10 mouse cellular contexts compared by ENCODE assay signal in genomic region chr9:50593544-50593943, GRCm38 (mm10). TPM values are rescaled to one million over a fixed set of nuclear protein-coding genes. Genes with fewer than 3 reads are reported as not detected.
A peak's percentile ranks its signal among the peaks of the same experiment; 100 is the strongest.
DNase-seq lines count a peak whose midpoint lies in the region; ATAC-seq and TF ChIP-seq lines count a peak whose summit lies in the region.
"Had no signal": no experiment of that assay in that cellular context is flagged by ENCODE, and none has a peak within 500 bp of the region (broad histone marks: within the 10 kb centered on the region; RNA-seq: fewer than 3 reads in every experiment).

No protein-coding gene starts in this region.

- 0 out of 2 replicates have a peak, but pooled peaks cover 6% of the 10 kb centered on the region for H3K4me1 ChIP-seq in kidney, postnatal 0 days (replicated peaks; ENCODE audit: insufficient read depth, low read length)
- H3K4me1 ChIP-seq in CH12.LX (ENCODE audit: control insufficient read depth in 1 of 2, insufficient read depth in 2 of 2) = peaks cover 5 to 14% of the 10 kb centered on the region in 2 experiments
- H3K4me1 ChIP-seq in spleen, adult 2 months (ENCODE audit: control insufficient read depth, insufficient read depth, insufficient read length) = 0 out of 2 replicates have a peak, but pooled peaks cover 2% of the 10 kb centered on the region

- no peak for TF ChIP-seq EP300 in CH12.LX (IDR thresholded peaks at IDR 0.05; ENCODE audit: low read length)

- ATAC-seq in kidney, postnatal 0 days (replicated peaks; ENCODE audit: low FRiP score, low read depth) = no peak

- H3K4me2 ChIP-seq in kidney, postnatal 0 days (ENCODE audit: low read length) = no peak overlapping the region
- no peak overlapping the region for H3K4me2 ChIP-seq in CH12.LX (ENCODE audit: insufficient read depth, low read depth, poor library complexity, severe bottlenecking)

- H3K36me3 ChIP-seq in kidney, postnatal 0 days (ENCODE audit: insufficient read depth, low read length) = peaks cover 28% of the 10 kb centered on the region
- H3K36me3 ChIP-seq in CH12.LX (replicated peaks in 1 of 2; ENCODE audit: control insufficient read depth in 1 of 2, insufficient read depth in 1 of 2, low read length in 1 of 2) = peaks cover 32 to 41% of the 10 kb centered on the region in 2 experiments
- H3K36me3 ChIP-seq in spleen, adult 2 months (ENCODE audit: control insufficient read depth, insufficient read depth, low read length) = peaks cover 25% of the 10 kb centered on the region

- TF ChIP-seq CTCF in kidney, postnatal 0 days (IDR thresholded peaks at IDR 0.05; ENCODE audit: low read depth) = peak; percentile 65
- peak; percentile 29 to 77; a peak in 3 of 4 replicates for TF ChIP-seq CTCF in CH12.LX (conservative IDR thresholded peaks at IDR 0.05 in 1 of 2, IDR thresholded peaks at IDR 0.05 in 1 of 2; ENCODE audit: low read depth in 2 of 2, low read length in 2 of 2)
- no peak; the same call in 1 of the 2 replicates for TF ChIP-seq CTCF in spleen, adult 2 months (IDR thresholded peaks at IDR 0.05; ENCODE audit: extremely low read depth, insufficient read depth, insufficient read length, insufficient replicate concordance)

- H3K4me3 ChIP-seq in kidney, postnatal 0 days (replicated peaks; ENCODE audit: low read depth, low read length) = no peak overlapping the region
- no peak overlapping the region for H3K4me3 ChIP-seq in CH12.LX (replicated peaks in 1 of 3; ENCODE audit: low read depth in 2 of 3, low read length in 2 of 3, poor library complexity in 1 of 3)
- no peak overlapping the region for H3K4me3 ChIP-seq in spleen, adult 2 months (ENCODE audit: extremely low read depth, insufficient read depth, insufficient read length)

- no peak overlapping the region for H3K27ac ChIP-seq in kidney, postnatal 0 days
- no peak overlapping the region for H3K27ac ChIP-seq in CH12.LX (ENCODE audit: insufficient read depth, low read depth)
- H3K27ac ChIP-seq in spleen, adult 2 months (ENCODE audit: insufficient read depth, low read length) = no peak overlapping the region
- H3K27ac ChIP-seq: macrophage had no signal

- no peak overlapping the region for H3K9ac ChIP-seq in kidney, postnatal 0 days (ENCODE audit: low read depth, low read length)
- H3K9ac ChIP-seq in CH12.LX (ENCODE audit: insufficient read depth, low read depth) = no peak overlapping the region

- dilution Hi-C loops in CH12.LX (cut with MboI; ENCODE audit: extremely low pct_ligation_motif_present, extremely low pct_unique_long_range_greater_than_20kb, low sequenced_read_pairs) = no loop called here

- TF ChIP-seq POLR2A in CH12.LX (IDR thresholded peaks at IDR 0.05; ENCODE audit: low read depth, low read length) = no peak
- no peak for TF ChIP-seq POLR2A in spleen, adult 2 months (IDR thresholded peaks at IDR 0.05; ENCODE audit: low read depth, low read length)

- in situ Hi-C loops in CH12.LX (cut with MboI; ENCODE audit: low pct_ligation_motif_present, low pct_unique_long_range_greater_than_20kb, low sequenced_read_pairs) = no loop called here

- peak; percentile 24 for DNase-seq in kidney, postnatal 0 days (ENCODE audit: low spot score)
- DNase-seq in kidney, adult 11 months = no peak
- peak; percentile 68 for DNase-seq in CH12.LX (ENCODE audit: extremely low read depth)
- DNase-seq in adrenal gland, postnatal 25 days = peak; percentile 21
- DNase-seq in kidney, postnatal 4 days = peak; percentile 52 to 63
- DNase-seq in spleen, adult 2 months (ENCODE audit: low read depth in 1 of 2, low spot score in 2 of 2) = peak; percentile 35 to 41
- no peak for DNase-seq in heart, adult 11 months
- no peak for DNase-seq in urinary bladder, postnatal 25 days (ENCODE audit: low spot score)

- WGBS in kidney, postnatal 0 days = 96% methylated on average over 3 of the region's 3 CpGs
- WGBS in spleen, adult 2 months = 85% methylated on average over 3 of the region's 3 CpGs

- no peaks in the 10 kb centered on the region for H3K9me3 ChIP-seq in kidney, postnatal 0 days (replicated peaks; ENCODE audit: low read length)
- no peaks in the 10 kb centered on the region for H3K9me3 ChIP-seq in CH12.LX (replicated peaks; ENCODE audit: low read length)

- H3K27me3 ChIP-seq in kidney, postnatal 0 days (ENCODE audit: insufficient read depth, low read length) = no peaks in the 10 kb centered on the region
- H3K27me3 ChIP-seq in CH12.LX (replicated peaks) = no peaks in the 10 kb centered on the region
- H3K27me3 ChIP-seq in spleen, adult 2 months (ENCODE audit: control insufficient read depth, insufficient read depth, low read length) = no peaks in the 10 kb centered on the region

- no peaks in the 10 kb centered on the region; the same call in 1 of the 2 replicates for H3K79me2 ChIP-seq in CH12.LX (replicated peaks; ENCODE audit: control insufficient read depth, extremely low read depth, insufficient read depth, poor library complexity, severe bottlenecking)

- peak; percentile 67 for TF ChIP-seq RAD21 in CH12.LX (IDR thresholded peaks at IDR 0.05; ENCODE audit: low read depth, low read length)

TF ChIP-seq in CH12.LX, 34 proteins besides CTCF, POLR2A, EP300 and RAD21 (continues in another document):
- no peak for TF ChIP-seq MAZ (IDR thresholded peaks at IDR 0.05; ENCODE audit: low read depth, low read length)
- TF ChIP-seq MEF2A (IDR thresholded peaks at IDR 0.05; ENCODE audit: borderline replicate concordance, low read depth, low read length) = no peak
- no peak for TF ChIP-seq JUND (conservative IDR thresholded peaks at IDR 0.05; ENCODE audit: low read depth, low read length)
- TF ChIP-seq TCF12 (IDR thresholded peaks at IDR 0.05; ENCODE audit: low read depth, low read length) = no peak
- no peak for TF ChIP-seq JUN (IDR thresholded peaks at IDR 0.05; ENCODE audit: insufficient read depth, low read depth, low read length)
- no peak for TF ChIP-seq USF1 (IDR thresholded peaks at IDR 0.05; ENCODE audit: low read depth, low read length)
- no peak for TF ChIP-seq USF2 (conservative IDR thresholded peaks at IDR 0.05; ENCODE audit: low read depth, low read length)
- no peak for TF ChIP-seq GABPA (IDR thresholded peaks at IDR 0.05; ENCODE audit: insufficient replicate concordance, low read depth, low read length)
- TF ChIP-seq RCOR1 (conservative IDR thresholded peaks at IDR 0.05; ENCODE audit: low read depth, low read length) = no peak
- TF ChIP-seq MXI1 (IDR thresholded peaks at IDR 0.05; ENCODE audit: low read depth, low read length) = no peak
- TF ChIP-seq UBTF (IDR thresholded peaks at IDR 0.05; ENCODE audit: low read depth, low read length) = no peak
- TF ChIP-seq ETS1 (conservative IDR thresholded peaks at IDR 0.05; ENCODE audit: low read depth, low read length) = no peak
- TF ChIP-seq ZC3H11A (IDR thresholded peaks at IDR 0.05; ENCODE audit: low read depth, low read length) = peak; percentile 13; the same call in 1 of the 2 replicates
- no peak for TF ChIP-seq KAT2A (IDR thresholded peaks at IDR 0.05; ENCODE audit: insufficient replicate concordance, low read length)
- no peak for TF ChIP-seq NELFE (IDR thresholded peaks at IDR 0.05; ENCODE audit: low read depth, low read length)
- TF ChIP-seq CHD2 (IDR thresholded peaks at IDR 0.05; ENCODE audit: low read length) = no peak
- no peak for TF ChIP-seq TBP (conservative IDR thresholded peaks at IDR 0.05; ENCODE audit: low read depth, low read length)
- 0 out of 2 replicates have a peak, but pooled peaks have one; percentile 48 for TF ChIP-seq BHLHE40 (IDR thresholded peaks at IDR 0.05; ENCODE audit: low read depth, low read length)
- no peak for TF ChIP-seq SIN3A (IDR thresholded peaks at IDR 0.05; ENCODE audit: low read length)
- TF ChIP-seq ZMIZ1 (IDR thresholded peaks at IDR 0.05; ENCODE audit: low read depth, low read length) = no peak
- no peak for TF ChIP-seq PAX5 (IDR thresholded peaks at IDR 0.05; ENCODE audit: low read length)
- no peak for TF ChIP-seq ELF1 (IDR thresholded peaks at IDR 0.05; ENCODE audit: low read depth, low read length)
- TF ChIP-seq E2F4 (IDR thresholded peaks at IDR 0.05; ENCODE audit: insufficient replicate concordance, low read depth, low read length) = no peak

RNA-seq across cellular contexts. Expression of gene Sdhd, which starts 10.1 kb away (rescaled TPM):
- 599 and 602 TPM in 2 replicates for polyA plus RNA-seq in kidney, postnatal 0 days (2015; fragmentation: Nextera tagmentation; extraction: Ambion mirVana)
- total RNA-seq in CH12.LX (2012; rRNA removed) (215 and 261 TPM in 2 replicates), CH12.LX (2014; rRNA removed) (407 and 435 TPM in 2 replicates)
- 220 and 240 TPM in 2 replicates for polyA plus RNA-seq in CH12.LX (2012; ENCODE audit: insufficient read length, low read depth)
- 234 and 247 TPM in 2 replicates for total RNA-seq in adrenal gland, postnatal 25 days (2021)
- polyA plus RNA-seq in spleen, adult 2 months (2012; rRNA removed) = 70.6 and 73.2 TPM in 2 replicates

RNA-seq across cellular contexts. Expression of gene Timm8b, which starts 10.2 kb away (rescaled TPM):
- 406 and 483 TPM in 2 replicates for polyA plus RNA-seq in kidney, postnatal 0 days (2015; fragmentation: Nextera tagmentation; extraction: Ambion mirVana)
- total RNA-seq in CH12.LX (2012; rRNA removed) (160 and 183 TPM in 2 replicates), CH12.LX (2014; rRNA removed) (244 and 249 TPM in 2 replicates)
- polyA plus RNA-seq in CH12.LX (2012; ENCODE audit: insufficient read length, low read depth) = 119 and 155 TPM in 2 replicates
- total RNA-seq in adrenal gland, postnatal 25 days (2021) = 189 and 190 TPM in 2 replicates
- polyA plus RNA-seq in spleen, adult 2 months (2012; rRNA removed) = 39.0 and 67.3 TPM in 2 replicates

RNA-seq across cellular contexts. Expression of gene Pih1d2, which starts 23.6 kb away (rescaled TPM):
- 5.7 and 7.1 TPM in 2 replicates for polyA plus RNA-seq in kidney, postnatal 0 days (2015; fragmentation: Nextera tagmentation; extraction: Ambion mirVana)
- total RNA-seq in CH12.LX (2012; rRNA removed) = 1.8 and 2.4 TPM in 2 replicates
- total RNA-seq in CH12.LX (2014; rRNA removed) = 4.8 and 5.5 TPM in 2 replicates
- polyA plus RNA-seq in CH12.LX (2012; ENCODE audit: insufficient read length, low read depth) = 2.8 and 3.2 TPM in 2 replicates
- total RNA-seq in adrenal gland, postnatal 25 days (2021) = 2.2 and 5.4 TPM in 2 replicates
- polyA plus RNA-seq in spleen, adult 2 months (2012; rRNA removed) = 0.07 and 0.18 TPM in 2 replicates

RNA-seq across cellular contexts. Expression of gene Nkapd1, which starts 23.7 kb away (rescaled TPM):
- 25.7 and 26.0 TPM in 2 replicates for polyA plus RNA-seq in kidney, postnatal 0 days (2015; fragmentation: Nextera tagmentation; extraction: Ambion mirVana)
- total RNA-seq in CH12.LX (2012; rRNA removed) (9.6 and 10.0 TPM in 2 replicates), CH12.LX (2014; rRNA removed) (13.5 and 13.7 TPM in 2 replicates)
- 36.7 and 38.4 TPM in 2 replicates for polyA plus RNA-seq in CH12.LX (2012; ENCODE audit: insufficient read length, low read depth)
- 25.1 and 28.6 TPM in 2 replicates for total RNA-seq in adrenal gland, postnatal 25 days (2021)
- 4.0 and 4.4 TPM in 2 replicates for polyA plus RNA-seq in spleen, adult 2 months (2012; rRNA removed)

RNA-seq across cellular contexts. Expression of gene Tex12, which starts 32.4 kb away (rescaled TPM):
- not detected in 2 replicates for polyA plus RNA-seq in kidney, postnatal 0 days (2015; fragmentation: Nextera tagmentation; extraction: Ambion mirVana)
- not detected in 2 replicates for total RNA-seq in CH12.LX (2012; rRNA removed)
- not detected in 2 replicates for total RNA-seq in CH12.LX (2014; rRNA removed)
- not detected in 2 replicates for polyA plus RNA-seq in CH12.LX (2012; ENCODE audit: insufficient read length, low read depth)
- total RNA-seq in adrenal gland, postnatal 25 days (2021) = not detected in 2 replicates
- polyA plus RNA-seq in spleen, adult 2 months (2012; rRNA removed) = not detected in 2 replicates
- polyA plus RNA-seq: frontal cortex, adult 2 months; macrophage had no signal

Comparison
In these comparisons a context has a peak if more than half of its experiments do, and no peak if none do; other contexts are left out.
1. DNase-seq: peak in kidney, postnatal 0 days (single experiment), CH12.LX (single experiment), adrenal gland, postnatal 25 days (single experiment), kidney, postnatal 4 days (2 of 2) and spleen, adult 2 months (2 of 2); none in kidney, adult 11 months (single experiment), heart, adult 11 months (single experiment) and urinary bladder, postnatal 25 days (single experiment).